8 mouse cellular contexts compared by ENCODE assay signal in the genomic region with DNA sequence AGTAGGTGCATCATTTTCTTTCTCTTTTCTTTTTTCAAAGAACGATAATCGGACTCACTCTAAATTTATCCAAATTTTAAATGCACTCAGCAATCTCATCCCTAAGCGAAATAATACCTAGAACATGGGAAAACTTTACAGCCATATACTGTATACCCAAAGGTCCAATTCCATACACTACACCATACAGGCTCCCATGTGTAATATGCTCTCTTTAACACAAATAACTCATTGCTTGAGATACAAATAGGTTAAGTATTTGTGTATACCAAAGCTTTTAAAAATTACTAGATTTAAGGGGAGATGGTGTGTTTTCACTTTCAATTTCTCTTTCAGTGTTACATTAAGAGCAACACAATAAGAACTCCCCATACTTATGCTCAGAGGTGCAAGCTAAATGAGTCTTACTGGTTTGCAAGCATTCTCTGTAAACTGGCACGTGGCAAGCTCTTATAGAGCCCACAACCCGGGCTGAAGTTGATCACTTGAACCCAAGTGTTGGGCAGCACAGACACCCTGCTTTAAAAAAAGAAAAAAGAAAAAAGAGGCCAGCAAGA. TPM values are rescaled to one million over a fixed set of nuclear protein-coding genes. Genes with fewer than 3 reads are reported as not detected.
DNase-seq lines count a peak whose midpoint lies in the region; ATAC-seq and TF ChIP-seq lines count a peak whose summit lies in the region.

No protein-coding gene starts in this region.

- peak overlapping the region; percentile 78 for H3K4me3 ChIP-seq in intestine, embryonic 16.5 days (ENCODE audit: low read length)
- H3K4me3 ChIP-seq in myocyte: peak overlapping the region; percentile 68

- H3K4me2 ChIP-seq in intestine, embryonic 16.5 days (ENCODE audit: low read depth, low read length): peak overlapping the region; percentile 69
- H3K4me2 ChIP-seq in myocyte (ENCODE audit: low read depth): peak overlapping the region; percentile 37

- WGBS in intestine, embryonic 16.5 days: 43% methylated on average over 5 of the region's 5 CpGs

- H3K27me3 ChIP-seq in intestine, embryonic 16.5 days (replicated peaks; ENCODE audit: control insufficient read depth, insufficient read depth, low read length): no peaks in the 10 kb centered on the region
- no peaks in the 10 kb centered on the region for H3K27me3 ChIP-seq in myocyte (ENCODE audit: control insufficient read depth, insufficient read depth, insufficient read length)

- TF ChIP-seq POLR2A in myocyte (IDR thresholded peaks at IDR 0.05; ENCODE audit: insufficient read length, low read depth): no peak

- H3K36me3 ChIP-seq in intestine, embryonic 16.5 days (ENCODE audit: control insufficient read depth, insufficient read depth, low read length): no peaks in the 10 kb centered on the region
- H3K36me3 ChIP-seq in myocyte (ENCODE audit: control insufficient read depth, insufficient read depth): no peaks in the 10 kb centered on the region

- no peaks in the 10 kb centered on the region for H3K9me3 ChIP-seq in intestine, embryonic 16.5 days (ENCODE audit: control insufficient read depth, low read length)

- H3K27ac ChIP-seq in intestine, embryonic 16.5 days (ENCODE audit: low read length): no peak overlapping the region

- H3K4me1 ChIP-seq in intestine, embryonic 16.5 days (ENCODE audit: control insufficient read depth, insufficient read depth, low read length): no peaks in the 10 kb centered on the region

- peak overlapping the region; percentile 48 for H3ac ChIP-seq in myocyte (ENCODE audit: control insufficient read depth, insufficient read length)

- no peak overlapping the region for H3K9ac ChIP-seq in intestine, embryonic 16.5 days (ENCODE audit: low read depth, low read length)

- peaks cover 6% of the 10 kb centered on the region for H3K79me2 ChIP-seq in myocyte (ENCODE audit: control insufficient read depth, insufficient read depth)

- DNase-seq in adrenal gland, adult 2 months: peak; percentile 31
- no peak for DNase-seq in adrenal gland, adult 8-10 months
- peak; percentile 7 for DNase-seq in thymus, postnatal 0 days (ENCODE audit: low spot score)
- DNase-seq in thymus, postnatal 25 days: no peak
- DNase-seq in c-Kit-positive CD71-positive TER-119-positive erythroid progenitor cells, embryonic 14.5 days (ENCODE audit: low spot score): no peak
- DNase-seq in ovary, postnatal 36 days (ENCODE audit: low spot score): no peak

- ATAC-seq in intestine, embryonic 16.5 days: peak; percentile 60

TF ChIP-seq in myocyte, 11 proteins besides CTCF, POLR2A, EP300 and RAD21:
- no peak for TF ChIP-seq MYOG (IDR thresholded peaks at IDR 0.05; ENCODE audit: control insufficient read depth in 1 of 3, insufficient read depth in 1 of 3, insufficient read length in 2 of 3, low read depth in 2 of 3)
- no peak for TF ChIP-seq MAX (IDR thresholded peaks at IDR 0.05; ENCODE audit: low read depth)
- TF ChIP-seq REST (IDR thresholded peaks at IDR 0.05; ENCODE audit: insufficient read depth, insufficient read length): no peak
- no peak for TF ChIP-seq SRF (IDR thresholded peaks at IDR 0.05; ENCODE audit: control insufficient read depth, insufficient read length, low read depth)
- TF ChIP-seq E2F4 (IDR thresholded peaks at IDR 0.05; ENCODE audit: insufficient read depth): no peak
- TF ChIP-seq TCF3 (IDR thresholded peaks at IDR 0.05; ENCODE audit: insufficient read length, low read depth): no peak
- TF ChIP-seq TCF12 (IDR thresholded peaks at IDR 0.05; ENCODE audit: insufficient read depth, poor library complexity, severe bottlenecking): no peak

RNA-seq across cellular contexts. Expression of a gene that starts 0.4 kb away (rescaled TPM):
- total RNA-seq in adrenal gland, adult 2 months (2021): 10 to 100 TPM; 17.8 to 25.7 TPM
- polyA plus RNA-seq in adrenal gland, adult 2 months (2012; rRNA removed): 5.9 and 6.3 TPM in 2 replicates
- 10 to 100 TPM; 20.2 to 29.9 (median 20.9) TPM for total RNA-seq in adrenal gland, adult 8-10 months (2022)
- polyA plus RNA-seq in thymus, postnatal 0 days (2015; fragmentation: Nextera tagmentation; extraction: Ambion mirVana): 28.1 and 30.0 TPM in 2 replicates
- polyA plus RNA-seq in intestine, embryonic 16.5 days (2015; fragmentation: Nextera tagmentation; extraction: Ambion mirVana): 14.7 and 18.1 TPM in 2 replicates
- 5.4 TPM for polyA plus RNA-seq in myocyte (2012; fragmentation: generic; extraction: Trizol)

RNA-seq across cellular contexts. Expression of a gene that starts 37.9 kb away (rescaled TPM):
- total RNA-seq in adrenal gland, adult 2 months (2021): under 1 TPM in 1 of 2 experiments, not detected in 1; 0.14 TPM
- 0.09 and 0.10 TPM in 2 replicates for polyA plus RNA-seq in adrenal gland, adult 2 months (2012; rRNA removed)
- total RNA-seq in adrenal gland, adult 8-10 months (2022): under 1 TPM in 1 of 4 experiments, not detected in 3; 0.13 TPM
- polyA plus RNA-seq in thymus, postnatal 0 days (2015; fragmentation: Nextera tagmentation; extraction: Ambion mirVana): 0.26 and 0.36 TPM in 2 replicates
- 0.26 and 0.28 TPM in 2 replicates for polyA plus RNA-seq in intestine, embryonic 16.5 days (2015; fragmentation: Nextera tagmentation; extraction: Ambion mirVana)
- not detected for polyA plus RNA-seq in myocyte (2012; fragmentation: generic; extraction: Trizol)

RNA-seq across cellular contexts. Expression of a gene that starts 52.0 kb away (rescaled TPM):
- total RNA-seq in adrenal gland, adult 2 months (2021): not detected
- not detected in 2 replicates for polyA plus RNA-seq in adrenal gland, adult 2 months (2012; rRNA removed)
- under 1 TPM in 1 of 4 experiments, not detected in 3; 0.74 TPM for total RNA-seq in adrenal gland, adult 8-10 months (2022)
- polyA plus RNA-seq in thymus, postnatal 0 days (2015; fragmentation: Nextera tagmentation; extraction: Ambion mirVana): 0.36 and 0.52 TPM in 2 replicates
- polyA plus RNA-seq in intestine, embryonic 16.5 days (2015; fragmentation: Nextera tagmentation; extraction: Ambion mirVana): 0.22 and 0.48 TPM in 2 replicates
- 0.12 TPM for polyA plus RNA-seq in myocyte (2012; fragmentation: generic; extraction: Trizol)

Comparison
In these comparisons a context has a peak if more than half of its experiments do, and no peak if none do; other contexts are left out.
1. DNase-seq: peak in adrenal gland, adult 2 months (single experiment) and thymus, postnatal 0 days (single experiment); none in adrenal gland, adult 8-10 months (single experiment), thymus, postnatal 25 days (single experiment), c-Kit-positive CD71-positive TER-119-positive erythroid progenitor cells, embryonic 14.5 days (single experiment) and ovary, postnatal 36 days (single experiment).